Mouse (Mus musculus): Measurements from ENCODE around the gene Grik4.

GRCm38 (mm10) chr9:42945174-42945573 lies 881 bp upstream of the Grik4 start:
- TF ChIP-seq CTCF (IDR thresholded peaks at IDR 0.05; ENCODE audit: low read depth) (no peak), EP300 (IDR thresholded peaks at IDR 0.05; ENCODE audit: low read depth) (no peak)

Data from liver, embryonic 14.5 days (tissue).